Mouse (Mus musculus) stomach, postnatal 0 days (tissue): ENCODE measurements at regions not wholly inside any gene's neighbourhood (a gene's known extent, or its start where the extent isn't known, plus 50 kb on each side); places are given as distances from the start of the nearest gene placed in this dataset.

Experiments
- CTCF ChIP-seq: IDR thresholded peaks from 2 replicates; pipeline ENCODE4 v1.5.1; 2016; ENCODE audit warnings: antibody characterized with exemption, low read depth, mild to moderate bottlenecking, moderate library complexity
- EP300 ChIP-seq: optimal IDR thresholded peaks from 2 replicates; pipeline ENCODE3; 2016; ENCODE audit warnings: antibody characterized with exemption

- TF ChIP-seq CTCF (no peak), EP300 (no peak)
Measured at GRCm38 (mm10) chr8:92070704-92071103, 268.8 kb upstream of the Irx3 start.
